Comparison of ENCODE assay signal across 13 mouse cellular contexts in genomic region chr2:91904618-91905307, GRCm38 (mm10). TPM values are rescaled to one million over a fixed set of nuclear protein-coding genes. Genes with fewer than 3 reads are reported as not detected.
DNase-seq lines count a peak whose midpoint lies in the region; ATAC-seq lines count a peak whose summit lies in the region.
"Had no signal": no experiment of that assay in that cellular context is flagged by ENCODE, and none has a peak within 500 bp of the region (broad histone marks: within the 10 kb centered on the region; RNA-seq: fewer than 3 reads in every experiment).

No protein-coding gene starts in this region.

- peaks cover 17% of the 10 kb centered on the region for H3K4me1 ChIP-seq in forebrain, embryonic 15.5 days
- H3K4me1 ChIP-seq in midbrain, embryonic 11.5 days (ENCODE audit: control insufficient read depth, insufficient read depth, low read length): peaks cover 4% of the 10 kb centered on the region; the same call in 1 of the 2 replicates

- 34% methylated on average over 5 of the region's 5 CpGs for WGBS in forebrain, embryonic 15.5 days
- WGBS in midbrain, embryonic 11.5 days: 77% methylated on average over 5 of the region's 5 CpGs

- peak; percentile 92 for ATAC-seq in forebrain, embryonic 15.5 days (replicated peaks)
- 0 out of 2 replicates have a peak, but pooled peaks have one; percentile 35 for ATAC-seq in midbrain, embryonic 11.5 days (ENCODE audit: low FRiP score)

- H3K36me3 ChIP-seq in forebrain, embryonic 15.5 days: peaks cover 12% of the 10 kb centered on the region
- 0 out of 2 replicates have a peak, but pooled peaks cover 2% of the 10 kb centered on the region for H3K36me3 ChIP-seq in midbrain, embryonic 11.5 days (ENCODE audit: control insufficient read depth, insufficient read depth, low read length)

- H3K4me3 ChIP-seq in forebrain, embryonic 15.5 days: no peak overlapping the region
- H3K4me3 ChIP-seq in midbrain, embryonic 11.5 days (ENCODE audit: low read depth, low read length): no peak overlapping the region
- H3K4me3 ChIP-seq: heart, embryonic 13.5 days had no signal

- no peak overlapping the region for H3K9ac ChIP-seq in forebrain, embryonic 15.5 days (replicated peaks)
- H3K9ac ChIP-seq in midbrain, embryonic 11.5 days (ENCODE audit: low read length): no peak overlapping the region
- H3K9ac ChIP-seq: heart, embryonic 13.5 days had no signal

- no peaks in the 10 kb centered on the region for H3K9me3 ChIP-seq in forebrain, embryonic 15.5 days
- H3K9me3 ChIP-seq in midbrain, embryonic 11.5 days (ENCODE audit: control insufficient read depth, low read length): no peaks in the 10 kb centered on the region
- H3K9me3 ChIP-seq: heart, embryonic 13.5 days had no signal

- DNase-seq in heart, adult 11 months: peak; percentile 83
- DNase-seq in heart, adult 8-10 months (ENCODE audit: low spot score): no peak
- DNase-seq in R1 (ENCODE audit: low read depth, low spot score): peak; percentile 67
- DNase-seq in midbrain, embryonic 11.5 days (ENCODE audit: low spot score, missing footprints): peak; percentile 85
- no peak for DNase-seq in kidney, adult 8-10 months
- DNase-seq in adrenal gland, adult 8-10 months: no peak
- no peak for DNase-seq in lung, postnatal 25 days (ENCODE audit: low spot score)
- DNase-seq: kidney, adult 9 months had no signal

- peak overlapping the region; percentile 72 for H3K27ac ChIP-seq in forebrain, embryonic 15.5 days (replicated peaks)
- peak overlapping the region; percentile 40; the same call in 1 of the 2 replicates for H3K27ac ChIP-seq in midbrain, embryonic 11.5 days (ENCODE audit: low read depth, low read length)
- H3K27ac ChIP-seq: heart, embryonic 13.5 days; macrophage had no signal

- no peaks in the 10 kb centered on the region for H3K27me3 ChIP-seq in forebrain, embryonic 15.5 days
- H3K27me3 ChIP-seq in midbrain, embryonic 11.5 days (ENCODE audit: control insufficient read depth, insufficient read depth, low read length): no peaks in the 10 kb centered on the region
- H3K27me3 ChIP-seq: heart, embryonic 13.5 days had no signal

- H3K4me2 ChIP-seq in forebrain, embryonic 15.5 days (replicated peaks): no peak overlapping the region
- no peak overlapping the region for H3K4me2 ChIP-seq in midbrain, embryonic 11.5 days
- H3K4me2 ChIP-seq: heart, embryonic 13.5 days had no signal

RNA-seq across cellular contexts. Expression of gene Chrm4, which starts 22.3 kb away (rescaled TPM):
- not detected for total RNA-seq in heart, adult 8-10 months (2022)
- polyA plus RNA-seq in forebrain, embryonic 15.5 days (2015; fragmentation: Nextera tagmentation; extraction: Ambion mirVana): 1.5 and 1.8 TPM in 2 replicates
- polyA plus RNA-seq in midbrain, embryonic 11.5 days (2014; fragmentation: Nextera tagmentation; extraction: Ambion mirVana): 0.26 and 0.37 TPM in 2 replicates
- total RNA-seq in adrenal gland, adult 8-10 months (2022): 1 to 10 TPM; 1.0 to 4.2 (median 2.6) TPM
- polyA plus RNA-seq: heart, embryonic 13.5 days; macrophage had no signal

RNA-seq across cellular contexts. Expression of gene Mdk, which starts 27.3 kb away (rescaled TPM):
- total RNA-seq in heart, adult 8-10 months (2022): 1 to 10 TPM; 1.5 to 4.3 (median 3.4) TPM
- 347 and 357 TPM in 2 replicates for polyA plus RNA-seq in forebrain, embryonic 15.5 days (2015; fragmentation: Nextera tagmentation; extraction: Ambion mirVana)
- 926 and 968 TPM in 2 replicates for polyA plus RNA-seq in midbrain, embryonic 11.5 days (2014; fragmentation: Nextera tagmentation; extraction: Ambion mirVana)
- 10 to 100 TPM in 2 of 4 experiments, 1 to 10 TPM in 2; 7.7 to 13.1 (median 9.1) TPM for total RNA-seq in adrenal gland, adult 8-10 months (2022)

RNA-seq across cellular contexts. Expression of gene Gm9821, which starts 40.7 kb away (rescaled TPM):
- total RNA-seq in heart, adult 8-10 months (2022): not detected
- polyA plus RNA-seq in forebrain, embryonic 15.5 days (2015; fragmentation: Nextera tagmentation; extraction: Ambion mirVana): 0.15 and 0.32 TPM in 2 replicates
- 0.25 TPM in 1 of 2 replicates, not detected in the other for polyA plus RNA-seq in midbrain, embryonic 11.5 days (2014; fragmentation: Nextera tagmentation; extraction: Ambion mirVana)
- total RNA-seq in adrenal gland, adult 8-10 months (2022): not detected
- total RNA-seq: left cerebral cortex, postnatal 14 days had no signal
- polyA plus RNA-seq: small intestine, adult 2 months had no signal

Comparison
In these comparisons a context has a peak if more than half of its experiments do, and no peak if none do; other contexts are left out.
1. DNase-seq: peak in heart, adult 11 months (single experiment), R1 (single experiment) and midbrain, embryonic 11.5 days (single experiment); none in heart, adult 8-10 months (single experiment), kidney, adult 8-10 months (0 of 2), adrenal gland, adult 8-10 months (single experiment) and lung, postnatal 25 days (single experiment).